Mouse (Mus musculus): ENCODE results near the gene Ifngr1.

- no peak for TF ChIP-seq CTCF (IDR thresholded peaks at IDR 0.05; ENCODE audit: borderline replicate concordance, control insufficient read depth, extremely low read depth, insufficient read depth, low read length, poor library complexity)
- no peak for TF ChIP-seq POLR2A (IDR thresholded peaks at IDR 0.05; ENCODE audit: control insufficient read depth, extremely low read depth, insufficient read depth, low read length, poor library complexity)
Measured at GRCm38 (mm10) chr10:19621408-19622048, 29.8 kb downstream of the Ifngr1 start, which contains the start of gene Il22ra2.

Data from thymus, adult 2 months (tissue).